Mouse (Mus musculus) heart, embryonic 10.5 days (tissue): ENCODE data around the gene Izumo1. TPM values are rescaled to one million over a fixed set of nuclear protein-coding genes. Genes with fewer than 3 reads are reported as not detected.

Experiments used
- DNase-seq: peaks from one replicate; pipeline ENCODE4 v3.0.0-alpha.2; 2017; ENCODE audit warnings: low spot score
- H3K27ac ChIP-seq: fragments of 300-500 bp; sonication (generic); 2 replicates; pipeline ENCODE4 v1.5.1; 2016; ENCODE audit warnings: mild to moderate bottlenecking
- H3K27me3 ChIP-seq: fragments of 300-500 bp; sonication (generic); 2 replicates; pipeline ENCODE4 v1.6.1; 2016; ENCODE audit warnings: mild to moderate bottlenecking; ENCODE audit not compliant: poor library complexity, insufficient read depth, severe bottlenecking
- H3K36me3 ChIP-seq: fragments of 300-500 bp; sonication (generic); 2 replicates; pipeline ENCODE4 v1.6.1; 2016; ENCODE audit warnings: mild to moderate bottlenecking, moderate library complexity
- H3K4me1 ChIP-seq: fragments of 300-500 bp; sonication (generic); 2 replicates; pipeline ENCODE4 v1.6.1; 2016; ENCODE audit warnings: mild to moderate bottlenecking
- H3K4me3 ChIP-seq: fragments of 300-500 bp; sonication (generic); 2 replicates; pipeline ENCODE4 v1.5.1; 2016; ENCODE audit warnings: mild to moderate bottlenecking, moderate library complexity
- H3K9me3 ChIP-seq: fragments of 300-500 bp; sonication (generic); 2 replicates; pipeline ENCODE4 v1.6.1; 2016; ENCODE audit warnings: mild to moderate bottlenecking, moderate library complexity
- WGBS: fragments of 180-500 bp; shearing (Covaris S2); methylation state at CpG from one replicate; pipeline ENCODE4 v1.1.7; 2016; 5-methylcytosine and 5-hydroxymethylcytosine counted together
- polyA plus RNA-seq: library from polyadenylated mRNA; unstranded; fragments of >200 nt; fragmentation: Nextera tagmentation; extraction: Ambion mirVana; gene quantifications from 2 replicates; pipeline ENCODE4 v1.2.1, GENCODE M21; 2016

Gene Izumo1
- polyA plus RNA-seq, 1 experiment from 2014 or later, result 0.49 TPM

GRCm38 (mm10) chr7:45625481-45625880 lies 3.9 kb downstream of the Izumo1 start:
- WGBS, result 91% methylated on average over 8 of the region's 8 CpGs
- H3K4me3 ChIP-seq, result no peak overlapping the region
- H3K4me1 ChIP-seq, result peaks cover 18% of the 10 kb centered on the region
- H3K27ac ChIP-seq, result no peak overlapping the region
- no peaks in the 10 kb centered on the region for H3K9me3 ChIP-seq
- DNase-seq, result no peak
- 0 out of 2 replicates have a peak, but pooled peaks cover under 1% of the 10 kb centered on the region for H3K36me3 ChIP-seq
- H3K27me3 ChIP-seq, result peaks cover 65% of the 10 kb centered on the region

GRCm38 (mm10) chr7:45626571-45627076 lies 5.0 kb downstream of the Izumo1 start:
- DNase-seq, result no peak
- Histone ChIP-seq H3K4me1 (peaks cover 16% of the 10 kb centered on the region), H3K36me3 (0 out of 2 replicates have a peak, but pooled peaks cover 4% of the 10 kb centered on the region), H3K4me3 (no peak overlapping the region), H3K27ac (peak overlapping the region; percentile 91; the same call in 1 of the 2 replicates), H3K27me3 (peaks cover 73% of the 10 kb centered on the region), H3K9me3 (no peaks in the 10 kb centered on the region)
- WGBS, result 70% methylated on average over 7 of the region's 7 CpGs

GRCm38 (mm10) chr7:45627261-45627660 lies 5.7 kb downstream of the Izumo1 start, which contains the start of gene Rasip1:
Rasip1 (plus strand) TSS chr7:45627488.
- H3K27ac ChIP-seq, result peak within 1 kb of the TSS; percentile 91
- H3K4me3 ChIP-seq, result peak within 1 kb of the TSS; percentile 75
- WGBS, result 51% methylated on average over 9 of the region's 9 CpGs
- peaks cover 79% of the 10 kb centered on the region for H3K27me3 ChIP-seq
- H3K9me3 ChIP-seq, result no peaks in the 10 kb centered on the region
- H3K36me3 ChIP-seq, result 0 out of 2 replicates have a peak, but pooled peaks cover 6% of the 10 kb centered on the region
- H3K4me1 ChIP-seq, result peaks cover 19% of the 10 kb centered on the region
- DNase-seq, result no peak

GRCm38 (mm10) chr7:45628364-45629294 lies 7.0 kb downstream of the Izumo1 start:
- peak overlapping the region; percentile 91 for H3K27ac ChIP-seq
- 0 out of 2 replicates have a peak, but pooled peaks cover 11% of the 10 kb centered on the region for H3K36me3 ChIP-seq
- H3K27me3 ChIP-seq, result peaks cover 77% of the 10 kb centered on the region
- WGBS, result 1% methylated on average over 105 of the region's 105 CpGs
- peak overlapping the region; percentile 75 for H3K4me3 ChIP-seq
- no peaks in the 10 kb centered on the region for H3K9me3 ChIP-seq
- H3K4me1 ChIP-seq, result peaks cover 25% of the 10 kb centered on the region
- DNase-seq, result peak; percentile 91

- Histone ChIP-seq H3K9me3 (no peaks in the 10 kb centered on the region), H3K36me3 (0 out of 2 replicates have a peak, but pooled peaks cover 12% of the 10 kb centered on the region), H3K27ac (no peak overlapping the region), H3K4me1 (peaks cover 25% of the 10 kb centered on the region), H3K27me3 (peaks cover 62% of the 10 kb centered on the region), H3K4me3 (0 out of 2 replicates have a peak overlapping the region, but pooled peaks have one; percentile 13)
- no peak for DNase-seq
- WGBS, result 66% methylated on average over 23 of the region's 23 CpGs
Measured at GRCm38 (mm10) chr7:45630064-45630907, 8.7 kb downstream of the Izumo1 start.

- Histone ChIP-seq H3K4me3 (peak overlapping the region; percentile 54), H3K9me3 (no peaks in the 10 kb centered on the region), H3K4me1 (peaks cover 33% of the 10 kb centered on the region), H3K36me3 (peaks cover 26% of the 10 kb centered on the region), H3K27me3 (peaks cover 42% of the 10 kb centered on the region), H3K27ac (peak overlapping the region; percentile 87)
- WGBS, result 18% methylated on average over 35 of the region's 35 CpGs
- DNase-seq, result no peak
Measured at GRCm38 (mm10) chr7:45632499-45632898, 10.9 kb downstream of the Izumo1 start.

- H3K4me1 ChIP-seq, result peaks cover 45% of the 10 kb centered on the region
- H3K27ac ChIP-seq, result no peak overlapping the region; the same call in 1 of the 2 replicates
- H3K36me3 ChIP-seq, result peaks cover 26% of the 10 kb centered on the region
- H3K4me3 ChIP-seq, result no peak overlapping the region
- H3K9me3 ChIP-seq, result no peaks in the 10 kb centered on the region
- H3K27me3 ChIP-seq, result peaks cover 19% of the 10 kb centered on the region
- 72% methylated on average over 11 of the region's 11 CpGs for WGBS
- no peak for DNase-seq
Measured at GRCm38 (mm10) chr7:45634946-45635681, 13.5 kb downstream of the Izumo1 start.

- H3K4me1 ChIP-seq, result peaks cover 46% of the 10 kb centered on the region
- peak overlapping the region; percentile 66 for H3K27ac ChIP-seq
- DNase-seq, result no peak
Measured at GRCm38 (mm10) chr7:45635711-45636688, 14.4 kb downstream of the Izumo1 start.

GRCm38 (mm10) chr7:45637710-45638109 lies 16.1 kb downstream of the Izumo1 start:
- peaks cover 55% of the 10 kb centered on the region for H3K4me1 ChIP-seq
- 90% methylated on average over 6 of the region's 6 CpGs for WGBS
- no peak overlapping the region for H3K27ac ChIP-seq
- H3K27me3 ChIP-seq, result peaks cover 8% of the 10 kb centered on the region; the same call in 1 of the 2 replicates
- peaks cover 18% of the 10 kb centered on the region for H3K36me3 ChIP-seq
- no peak for DNase-seq
- no peaks in the 10 kb centered on the region for H3K9me3 ChIP-seq
- H3K4me3 ChIP-seq, result no peak overlapping the region

More at GRCm38 (mm10) chr7:45635711-45636688, 14.4 kb downstream of the Izumo1 start:
- Histone ChIP-seq H3K4me3 (no peak overlapping the region), H3K36me3 (peaks cover 23% of the 10 kb centered on the region), H3K9me3 (no peaks in the 10 kb centered on the region), H3K27me3 (peaks cover 23% of the 10 kb centered on the region)
- WGBS, result 68% methylated on average over 15 of the region's 15 CpGs

GRCm38 (mm10) chr7:45638623-45639401 lies 17.2 kb downstream of the Izumo1 start:
- peaks cover 63% of the 10 kb centered on the region for H3K4me1 ChIP-seq

More at GRCm38 (mm10) chr7:45638623-45639401, 17.2 kb downstream of the Izumo1 start:
- Histone ChIP-seq H3K9me3 (no peaks in the 10 kb centered on the region), H3K27ac (peak overlapping the region; percentile 75), H3K36me3 (peaks cover 14% of the 10 kb centered on the region), H3K4me3 (peak overlapping the region; percentile 38), H3K27me3 (peaks cover 8% of the 10 kb centered on the region; the same call in 1 of the 2 replicates)
- peak; percentile 98 for DNase-seq
- WGBS, result 25% methylated on average over 29 of the region's 29 CpGs
